Mouse (Mus musculus): ENCODE measurements around the gene Ces1e. TPM values are rescaled to one million over a fixed set of nuclear protein-coding genes. Genes with fewer than 3 reads are reported as not detected.
"Not testable (repeated sequence)": the region's sequence is repeated elsewhere in the genome, so short reads cannot be mapped to it uniquely, and the experiment has no call there.

Ces1e gene
- total and polyA plus RNA-seq, 3 experiments = not detected

DNA sequence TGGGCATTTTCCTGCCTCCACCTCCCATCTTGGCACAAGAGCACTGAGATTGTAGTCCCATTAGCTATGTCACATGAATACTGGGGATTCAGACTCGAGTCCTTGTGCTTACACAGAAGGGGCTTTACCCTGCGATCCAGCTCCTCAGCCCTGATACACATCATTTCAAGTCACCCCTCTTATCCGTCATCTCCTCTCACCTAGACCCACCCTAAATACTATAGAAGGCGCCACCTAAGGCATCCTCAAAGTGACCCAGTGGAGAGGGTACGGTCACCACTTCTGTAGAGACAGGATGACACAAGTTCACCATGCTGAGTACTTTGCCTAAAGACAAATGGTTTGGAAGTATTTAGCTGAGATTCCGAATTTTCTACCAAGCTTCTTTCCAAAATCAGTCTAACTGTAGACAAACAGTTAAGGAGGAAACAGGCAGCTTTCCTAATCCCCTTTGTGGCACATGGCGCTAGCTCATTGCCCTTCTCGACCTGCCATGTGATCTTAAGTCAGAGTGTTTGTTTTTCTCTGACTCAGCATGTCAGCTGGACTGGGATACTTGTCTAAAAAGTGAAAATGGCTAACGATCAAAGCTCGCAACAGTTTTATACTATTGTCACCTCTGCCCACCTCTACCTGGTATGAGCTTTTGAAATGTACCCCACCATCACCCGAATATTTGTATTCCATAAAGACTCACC lies 597 bp downstream of the Ces1e start:
- no peaks in the 10 kb centered on the region for H3K9me3 ChIP-seq (replicated peaks; ENCODE audit: insufficient read depth, low read length)
- no peaks in the 10 kb centered on the region for H3K4me1 ChIP-seq (ENCODE audit: control insufficient read depth in 1 of 2, insufficient read depth in 2 of 2, low read length in 2 of 2)
- DNase-seq (ENCODE audit: low read depth, low spot score) = no peak
- no peak overlapping the region for H3K27ac ChIP-seq (ENCODE audit: control insufficient read depth, low read depth, low read length)
- no peaks in the 10 kb centered on the region for H3K79me2 ChIP-seq (ENCODE audit: control insufficient read depth, insufficient read depth, low read length, poor library complexity)
- H3K36me3 ChIP-seq (ENCODE audit: control insufficient read depth in 1 of 2, insufficient read depth in 2 of 2, low read length in 2 of 2) = no peaks in the 10 kb centered on the region
- no peak overlapping the region for H3K4me3 ChIP-seq (ENCODE audit: control insufficient read depth in 1 of 2, insufficient read depth in 1 of 2, low read depth in 2 of 2, low read length in 2 of 2)
- TF ChIP-seq USF1 (IDR thresholded peaks at IDR 0.05; ENCODE audit: low read depth, low read length) = no peak
- TF ChIP-seq UBTF (IDR thresholded peaks at IDR 0.05; ENCODE audit: borderline replicate concordance, insufficient read depth, low read depth, low read length) = no peak
- no peak for TF ChIP-seq ELF1 (IDR thresholded peaks at IDR 0.05; ENCODE audit: low read depth, low read length)
- no peak for TF ChIP-seq BHLHE40 (IDR thresholded peaks at IDR 0.05; ENCODE audit: borderline replicate concordance, low read depth, low read length)
- TF ChIP-seq MAFK (IDR thresholded peaks at IDR 0.05; ENCODE audit: borderline replicate concordance, low read depth, low read length) = no peak
- TF ChIP-seq MAX (IDR thresholded peaks at IDR 0.05; ENCODE audit: low read length) = no peak
- no peak for TF ChIP-seq NELFE (IDR thresholded peaks at IDR 0.05; ENCODE audit: low read depth, low read length)
- no peaks in the 10 kb centered on the region for H3K27me3 ChIP-seq (ENCODE audit: control insufficient read depth in 1 of 2, insufficient read depth in 2 of 2, low read length in 2 of 2)
- no peak overlapping the region for H3K9ac ChIP-seq (ENCODE audit: control insufficient read depth, low read depth, low read length, poor library complexity, severe bottlenecking)

DNA sequence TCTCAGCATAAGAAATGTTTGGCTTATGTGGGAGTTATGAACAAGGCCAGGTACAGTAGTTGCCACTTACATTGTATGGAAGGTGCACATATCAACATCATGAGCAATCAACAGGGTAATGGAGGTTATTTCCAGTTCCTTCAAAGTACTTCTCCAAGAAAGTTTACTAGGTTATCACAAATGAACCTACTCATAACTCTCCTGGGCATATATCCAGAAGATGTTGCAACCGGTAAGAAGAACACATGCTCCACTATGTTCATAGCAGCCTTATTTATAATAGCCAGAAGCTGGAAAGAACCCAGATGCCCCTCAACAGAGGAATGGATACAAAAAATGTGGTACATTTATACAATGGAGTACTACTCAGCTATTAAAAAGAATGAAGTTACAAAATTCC lies 2.9 kb downstream of the Ces1e start:
- H3K79me2 ChIP-seq (ENCODE audit: control insufficient read depth, insufficient read depth, low read length, poor library complexity); H3K4me3 ChIP-seq (ENCODE audit: control insufficient read depth in 1 of 2, insufficient read depth in 1 of 2, low read depth in 2 of 2, low read length in 2 of 2); H3K9ac ChIP-seq (ENCODE audit: control insufficient read depth, low read depth, low read length, poor library complexity, severe bottlenecking): not testable (repeated sequence)

GRCm38 (mm10) chr8:93221896-93222295 lies 7.5 kb downstream of the Ces1e start:
- Histone ChIP-seq H3K4me1 (ENCODE audit: control insufficient read depth in 1 of 2, insufficient read depth in 2 of 2, low read length in 2 of 2) (no peaks in the 10 kb centered on the region), H3K9ac (ENCODE audit: control insufficient read depth, low read depth, low read length, poor library complexity, severe bottlenecking) (no peak overlapping the region), H3K27me3 (ENCODE audit: control insufficient read depth in 1 of 2, insufficient read depth in 2 of 2, low read length in 2 of 2) (no peaks in the 10 kb centered on the region), H3K27ac (ENCODE audit: control insufficient read depth, low read depth, low read length) (no peak overlapping the region), H3K9me3 (replicated peaks; ENCODE audit: insufficient read depth, low read length) (no peaks in the 10 kb centered on the region), H3K4me3 (ENCODE audit: control insufficient read depth in 1 of 2, insufficient read depth in 1 of 2, low read depth in 2 of 2, low read length in 2 of 2) (no peak overlapping the region), H3K79me2 (ENCODE audit: control insufficient read depth, insufficient read depth, low read length, poor library complexity) (no peaks in the 10 kb centered on the region), H3K36me3 (ENCODE audit: control insufficient read depth in 1 of 2, insufficient read depth in 2 of 2, low read length in 2 of 2) (no peaks in the 10 kb centered on the region)
- DNase-seq (ENCODE audit: low read depth, low spot score) = no peak
- no peak for TF ChIP-seq MAZ (IDR thresholded peaks at IDR 0.05; ENCODE audit: low read depth, low read length)
- TF ChIP-seq TBP (IDR thresholded peaks at IDR 0.05; ENCODE audit: low read depth, low read length) = no peak
- no peak for TF ChIP-seq RCOR1 (IDR thresholded peaks at IDR 0.05; ENCODE audit: low read depth, low read length)
- no peak for TF ChIP-seq ELF1 (IDR thresholded peaks at IDR 0.05; ENCODE audit: low read depth, low read length)
- no peak for TF ChIP-seq MXI1 (IDR thresholded peaks at IDR 0.05; ENCODE audit: low read depth, low read length)
- TF ChIP-seq MEF2A (IDR thresholded peaks at IDR 0.05; ENCODE audit: extremely low read depth, insufficient replicate concordance, low read depth, low read length, poor library complexity, severe bottlenecking) = no peak
- TF ChIP-seq JUND (IDR thresholded peaks at IDR 0.05; ENCODE audit: low read depth, low read length) = no peak
- TF ChIP-seq ETS1 (IDR thresholded peaks at IDR 0.05; ENCODE audit: low read depth, low read length) = no peak
- TF ChIP-seq POLR2A (IDR thresholded peaks at IDR 0.05; ENCODE audit: control insufficient read depth in 1 of 2, insufficient read depth in 1 of 2, low read depth in 1 of 2, low read length in 2 of 2, poor library complexity in 1 of 2) = no peak
- no peak for TF ChIP-seq TAL1 (IDR thresholded peaks at IDR 0.05; ENCODE audit: low read length)
- TF ChIP-seq USF1 (IDR thresholded peaks at IDR 0.05; ENCODE audit: low read depth, low read length) = no peak
- TF ChIP-seq BHLHE40 (IDR thresholded peaks at IDR 0.05; ENCODE audit: borderline replicate concordance, low read depth, low read length) = no peak
- no peak for TF ChIP-seq E2F4 (IDR thresholded peaks at IDR 0.05; ENCODE audit: borderline replicate concordance, low read depth, low read length)
- TF ChIP-seq EP300 (IDR thresholded peaks at IDR 0.05; ENCODE audit: low read depth in 1 of 2, low read length in 2 of 2) = no peak
- TF ChIP-seq RAD21 (IDR thresholded peaks at IDR 0.05; ENCODE audit: low read depth, low read length) = no peak
- no peak for TF ChIP-seq UBTF (IDR thresholded peaks at IDR 0.05; ENCODE audit: borderline replicate concordance, insufficient read depth, low read depth, low read length)
- no peak for TF ChIP-seq GATA1 (IDR thresholded peaks at IDR 0.05; ENCODE audit: low read depth, low read length)
- no peak for TF ChIP-seq POLR2AphosphoS2 (IDR thresholded peaks at IDR 0.05; ENCODE audit: low read length)
- TF ChIP-seq ZMIZ1 (IDR thresholded peaks at IDR 0.05; ENCODE audit: low read depth, low read length) = no peak

More for the DNA sequence above, 2.9 kb downstream of the Ces1e start:
- not testable (repeated sequence) for DNase-seq (ENCODE audit: low read depth, low spot score); H3K4me1 ChIP-seq (ENCODE audit: control insufficient read depth in 1 of 2, insufficient read depth in 2 of 2, low read length in 2 of 2); H3K27me3 ChIP-seq (ENCODE audit: control insufficient read depth in 1 of 2, insufficient read depth in 2 of 2, low read length in 2 of 2); H3K27ac ChIP-seq (ENCODE audit: control insufficient read depth, low read depth, low read length); H3K9me3 ChIP-seq (replicated peaks; ENCODE audit: insufficient read depth, low read length); H3K36me3 ChIP-seq (ENCODE audit: control insufficient read depth in 1 of 2, insufficient read depth in 2 of 2, low read length in 2 of 2)
